Mouse (Mus musculus) kidney, adult 2 months (tissue): ENCODE measurements around the gene Zfp597.

ENCODE experiments used
- CTCF ChIP-seq: fragments of 200-500 bp; conservative IDR thresholded peaks from 2 replicates; pipeline ENCODE4 v1.5.1; 2011; ENCODE audit warnings: low read depth, mild to moderate bottlenecking, control low read depth, low read length, moderate library complexity, mixed read lengths; ENCODE audit not compliant: insufficient read depth, insufficient read length
- POLR2A ChIP-seq: fragments of 200-500 bp; IDR thresholded peaks from one replicate; pipeline ENCODE4 v1.6.1; 2011; ENCODE audit warnings: low read depth, low read length, control low read depth

DNA sequence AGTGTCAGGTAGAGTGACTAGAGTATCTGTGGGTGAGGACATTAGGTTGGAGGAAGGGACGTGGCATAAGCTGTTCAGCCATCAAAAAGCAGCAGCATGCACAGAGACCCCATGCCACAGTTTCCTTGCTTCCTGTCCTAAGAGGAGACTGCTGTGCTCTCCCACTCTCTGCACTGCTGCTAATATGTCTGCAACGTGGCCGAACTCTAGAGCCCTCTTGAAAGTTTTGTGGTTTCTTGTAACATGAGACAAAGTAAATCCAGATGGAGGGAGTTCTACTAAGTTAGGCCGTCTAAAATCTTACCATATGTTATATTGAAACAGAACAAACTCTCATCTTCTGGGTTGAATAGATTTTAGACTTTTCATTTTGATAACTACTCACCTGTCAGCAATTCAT lies 39.6 kb upstream of the Zfp597 start:
- TF ChIP-seq CTCF (no peak), POLR2A (no peak)
